Mouse (Mus musculus) cerebellum, adult 9-10 months (tissue): ENCODE results near the gene Abcd1.
"Not testable (repeated sequence)": the region's sequence is repeated elsewhere in the genome, so short reads cannot be mapped to it uniquely, and the experiment has no call there.

Experiments used
- DNase-seq: peaks from one replicate; pipeline ENCODE4 v3.0.0; 2022

Abcd1 gene

DNA sequence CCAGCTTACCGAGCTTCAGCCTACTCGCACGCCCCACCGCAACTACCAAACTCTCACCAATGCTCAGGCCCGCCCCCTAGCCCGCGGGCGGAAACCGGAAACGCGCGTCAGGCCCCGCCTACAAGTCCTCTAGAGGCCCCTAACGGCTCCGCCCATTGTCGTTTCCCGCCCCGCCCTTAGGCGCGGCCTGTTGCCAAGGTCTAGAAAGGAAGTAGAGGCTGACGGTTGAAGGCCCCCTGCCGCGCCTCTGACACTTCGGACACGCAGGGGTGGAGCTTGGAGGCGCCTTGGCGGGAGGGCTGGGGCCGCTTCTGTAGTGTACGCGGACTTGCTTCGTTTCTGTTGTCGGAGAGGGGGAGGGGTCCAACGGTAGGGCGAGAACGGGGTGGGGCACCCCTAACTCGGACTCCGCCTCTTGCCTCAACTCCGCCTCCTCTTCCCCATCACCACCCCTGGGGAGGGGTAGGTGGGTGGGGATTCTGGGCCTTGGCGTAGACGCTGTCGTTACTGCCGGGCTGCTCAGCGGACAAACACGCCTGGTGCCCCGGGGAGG, at the start of gene Abcd1, which contains the start of gene Bcap31:
TSS of gene Abcd1 (plus strand) at position 489 of the 553 bp plus-strand sequence.
TSS of gene Bcap31 (minus strand) at position 67 of the 553 bp plus-strand sequence.
- peak; percentile 90 for DNase-seq

DNA sequence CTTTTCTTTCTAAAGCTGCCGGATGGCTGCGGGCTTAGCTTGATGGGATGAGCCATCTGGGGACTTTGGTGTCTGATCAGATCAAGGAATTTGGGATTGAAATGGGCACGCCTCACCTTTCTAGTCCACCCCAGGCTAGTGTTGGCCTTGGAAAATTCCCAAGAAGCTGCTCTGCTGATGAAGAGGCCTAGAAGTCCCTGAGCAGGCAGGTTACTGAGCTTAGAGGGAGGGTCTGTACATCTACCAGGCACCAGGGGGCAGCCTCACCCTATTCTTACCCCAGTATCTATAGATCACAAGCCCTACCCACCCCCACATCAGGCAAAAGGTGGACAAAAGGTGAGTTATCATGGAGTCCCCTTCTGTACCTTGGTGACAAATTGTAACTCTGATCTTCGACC, 44.4 kb upstream of the Abcd1 start:
- peak; percentile 83 for DNase-seq

DNA sequence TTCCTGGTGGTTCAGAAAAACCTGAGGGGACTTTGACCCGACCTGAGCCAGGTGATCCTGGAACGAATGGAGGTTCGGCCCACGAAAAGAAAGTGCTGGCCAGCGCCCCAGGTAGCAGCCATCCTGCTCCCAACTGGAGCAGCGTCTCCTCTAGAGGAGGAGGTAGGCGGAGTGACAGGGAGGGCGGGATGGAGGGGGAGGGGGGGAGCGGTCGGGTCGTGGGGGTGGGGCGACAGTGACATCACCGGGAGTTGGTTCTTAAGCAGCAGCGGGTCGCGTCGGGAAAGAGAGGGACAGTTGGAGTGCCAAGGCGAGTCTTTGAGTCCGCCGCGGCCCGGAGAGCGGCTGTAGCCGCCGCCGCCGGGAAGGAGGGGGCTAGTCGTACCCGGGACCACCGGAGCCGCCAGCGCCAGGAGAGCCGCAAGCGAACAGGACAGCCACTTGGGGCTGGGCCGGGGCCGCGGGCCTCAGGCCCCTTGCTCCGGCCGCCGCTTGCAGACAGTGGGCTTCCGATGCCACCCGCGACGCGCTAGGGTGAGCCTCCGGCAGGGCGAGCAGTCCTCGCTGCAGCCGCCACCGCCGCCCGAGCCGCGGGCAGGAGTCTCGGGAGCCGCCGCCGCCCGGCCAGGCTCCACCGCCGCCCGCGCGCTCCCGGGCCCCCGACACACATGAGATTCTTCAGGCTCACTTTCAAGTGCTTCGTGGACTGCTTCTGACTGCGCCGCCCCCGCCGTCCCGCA, 43.3 kb upstream of the Abcd1 start, which contains the start of gene Slc6a8:
TSS of gene Slc6a8 (plus strand) at position 272 of the 740 bp plus-strand sequence.
- peak; percentile 68 for DNase-seq

DNA sequence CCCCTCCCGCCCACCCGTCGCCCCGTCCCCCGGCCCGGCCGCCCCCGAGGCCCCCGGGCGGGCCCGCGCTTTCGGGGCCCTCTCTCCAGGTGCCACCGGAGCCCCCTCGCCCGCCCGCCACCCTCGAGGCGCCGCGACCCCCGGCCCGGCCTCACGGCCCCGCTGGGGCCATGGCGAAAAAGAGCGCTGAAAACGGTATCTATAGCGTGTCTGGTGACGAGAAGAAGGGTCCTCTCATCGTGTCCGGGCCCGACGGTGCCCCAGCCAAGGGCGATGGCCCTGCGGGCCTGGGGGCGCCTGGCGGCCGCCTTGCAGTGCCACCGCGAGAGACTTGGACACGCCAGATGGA, 42.8 kb upstream of the Abcd1 start:
- DNase-seq, result no peak

DNA sequence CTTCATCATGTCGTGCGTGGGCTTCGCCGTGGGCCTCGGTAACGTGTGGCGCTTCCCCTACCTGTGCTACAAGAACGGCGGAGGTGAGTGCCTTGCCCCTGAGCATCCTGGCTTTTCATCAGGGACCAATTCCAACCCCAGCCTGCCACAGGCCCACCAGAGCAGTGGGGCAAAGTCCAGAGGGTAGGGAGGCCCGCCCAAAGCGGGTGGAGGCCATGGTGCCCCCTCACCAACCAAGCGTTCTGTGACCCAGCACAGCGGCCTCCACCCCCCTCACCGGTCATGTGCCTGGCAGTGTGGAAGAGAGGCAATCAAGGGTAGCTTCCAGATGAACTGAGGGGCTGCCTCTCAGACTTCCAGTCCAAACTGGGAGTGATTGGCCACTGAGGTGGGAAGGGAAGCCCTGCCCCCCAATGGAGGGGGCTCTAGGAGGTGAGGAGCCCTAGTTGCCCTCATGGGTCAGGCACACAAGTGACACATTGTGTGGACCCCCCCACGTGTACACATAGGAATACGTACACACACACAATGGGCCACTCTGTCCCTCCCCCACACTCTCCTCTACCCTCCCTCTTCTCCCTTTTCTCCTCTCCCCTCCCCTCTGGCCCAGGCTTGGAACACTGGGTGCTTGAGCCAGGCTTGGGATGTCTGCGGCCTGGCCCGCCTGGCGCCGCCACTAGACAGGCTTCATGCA, 42.3 kb upstream of the Abcd1 start:
- DNase-seq, result peak; percentile 52

DNA sequence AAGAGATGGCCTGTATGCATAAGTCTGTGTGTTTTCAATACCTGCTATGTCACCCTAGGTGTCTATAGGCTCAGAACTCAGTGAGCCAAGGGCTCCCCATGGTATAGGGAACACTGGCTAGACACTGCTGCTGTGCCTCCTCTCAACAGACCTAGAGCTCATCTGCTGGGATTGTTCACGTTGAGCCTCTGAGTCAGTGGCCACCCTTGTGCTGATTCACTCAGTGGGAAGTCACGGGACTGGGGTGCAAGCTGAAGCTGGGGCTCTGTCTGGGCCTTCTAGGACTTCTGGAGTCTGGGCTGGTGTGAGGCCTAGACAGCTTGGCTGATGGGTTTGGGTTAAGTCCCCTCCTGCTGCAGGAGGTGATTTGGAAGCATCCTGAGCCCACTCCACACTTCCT, 41.2 kb upstream of the Abcd1 start:
- no peak for DNase-seq

DNA sequence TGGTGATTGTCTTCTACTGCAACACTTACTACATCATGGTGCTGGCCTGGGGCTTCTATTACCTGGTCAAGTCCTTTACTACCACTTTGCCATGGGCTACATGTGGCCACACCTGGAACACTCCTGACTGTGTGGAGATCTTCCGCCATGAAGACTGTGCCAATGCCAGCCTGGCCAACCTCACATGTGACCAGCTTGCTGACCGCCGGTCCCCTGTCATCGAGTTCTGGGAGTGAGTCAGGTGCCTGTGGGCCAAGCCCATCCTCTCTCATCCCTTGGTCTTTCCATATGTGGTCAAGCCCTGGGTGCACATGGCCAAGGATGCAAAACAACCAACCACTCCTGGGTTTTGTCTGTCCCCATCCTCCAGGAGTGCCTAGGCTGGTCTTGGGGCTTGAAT, 39.7 kb upstream of the Abcd1 start:
- DNase-seq, result no peak

DNA sequence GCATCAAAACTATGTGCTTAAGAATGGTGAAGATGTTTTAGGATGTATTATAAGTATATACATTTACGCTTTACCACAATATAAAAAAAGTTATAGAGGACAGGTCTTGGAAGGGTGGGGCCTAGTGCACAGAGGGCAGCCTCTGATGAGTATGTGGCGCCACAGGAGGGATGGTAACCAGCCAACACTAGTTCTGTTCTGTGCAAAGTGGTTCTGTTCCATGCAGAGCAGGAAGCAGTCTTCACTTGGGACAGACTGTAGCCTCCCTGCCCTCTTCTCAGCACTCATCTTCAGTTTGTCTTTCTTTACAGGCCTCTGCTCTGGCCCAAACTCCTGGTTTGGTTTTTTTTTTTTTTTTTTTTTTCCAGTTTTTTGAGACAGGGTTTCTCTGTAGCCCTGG, 32.2 kb upstream of the Abcd1 start:
- no peak for DNase-seq

DNA sequence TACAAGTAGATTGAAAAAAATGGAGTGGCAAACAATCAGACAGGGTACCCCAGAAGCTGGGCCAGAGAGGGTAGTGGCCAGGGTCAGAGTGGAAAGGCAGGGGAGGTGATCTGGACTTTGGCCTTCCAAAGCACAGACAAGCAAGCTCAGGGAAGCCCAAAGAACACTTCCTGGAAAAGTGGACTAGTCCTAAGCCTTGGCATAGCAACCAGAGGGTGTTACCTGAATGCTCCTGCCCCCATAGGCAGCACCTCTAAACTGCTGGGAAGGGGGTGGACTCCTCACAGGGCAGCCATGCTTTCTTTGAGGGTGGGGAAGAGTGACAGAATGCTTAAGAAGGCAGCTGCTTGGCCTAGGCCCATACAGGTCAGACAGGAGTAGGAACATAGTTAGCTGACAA, 31.4 kb upstream of the Abcd1 start:
- DNase-seq, result no peak

DNA sequence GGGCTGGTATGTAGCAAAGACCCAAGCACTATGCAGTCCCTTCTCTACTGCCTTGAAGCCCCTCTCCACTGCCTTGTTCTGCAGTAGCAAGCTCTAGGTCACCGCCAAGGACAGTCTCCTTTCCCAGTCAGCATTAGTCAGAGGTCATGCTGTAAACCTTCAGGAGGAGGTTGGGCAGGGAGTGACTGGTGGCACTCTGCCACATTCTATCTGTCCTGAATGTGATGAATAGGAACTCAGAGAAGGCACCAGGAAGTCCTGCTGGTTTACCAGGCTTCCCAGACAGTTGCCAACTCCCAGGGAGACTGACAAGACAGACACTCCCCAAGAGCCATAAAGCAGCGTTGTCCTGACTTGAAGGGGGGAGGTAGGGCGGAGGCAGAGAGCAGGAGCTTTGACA, 30.8 kb upstream of the Abcd1 start:
- DNase-seq, result peak; percentile 57

DNA sequence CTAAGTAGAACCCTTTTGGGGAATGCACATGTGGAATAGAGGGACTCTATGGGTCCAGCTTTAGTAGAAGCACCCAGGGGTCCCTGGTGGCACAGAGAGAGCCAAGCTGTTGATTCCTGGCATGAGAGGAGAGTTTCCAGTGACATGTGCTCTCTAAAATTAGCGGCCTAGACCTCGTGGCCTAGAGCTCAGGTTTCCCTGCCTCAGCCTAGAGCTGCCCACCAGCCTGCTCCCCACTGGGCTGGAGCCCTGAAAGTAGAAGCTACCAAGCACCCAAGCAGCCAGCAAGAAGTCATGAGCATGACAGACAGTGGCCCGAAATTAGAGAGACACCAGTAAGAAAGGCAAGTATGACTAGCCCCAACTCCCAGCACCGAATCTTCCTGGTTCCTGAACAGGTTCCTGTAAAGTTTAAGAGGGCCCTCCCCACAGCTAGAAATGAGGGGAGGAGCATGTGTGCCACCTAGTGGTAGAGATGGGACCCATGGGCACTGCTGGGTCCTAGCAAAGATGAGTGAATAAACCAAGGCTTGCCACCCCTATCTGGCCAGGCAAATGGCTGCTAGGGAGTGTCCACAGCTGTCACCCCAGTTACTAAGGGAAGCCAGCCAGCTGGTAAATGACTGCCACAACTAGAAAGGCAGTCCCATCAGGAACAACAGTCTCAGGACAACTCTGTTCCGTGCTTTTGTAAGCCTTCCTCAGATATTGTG, 25.3 kb upstream of the Abcd1 start:
- peak; percentile 71 for DNase-seq

DNA sequence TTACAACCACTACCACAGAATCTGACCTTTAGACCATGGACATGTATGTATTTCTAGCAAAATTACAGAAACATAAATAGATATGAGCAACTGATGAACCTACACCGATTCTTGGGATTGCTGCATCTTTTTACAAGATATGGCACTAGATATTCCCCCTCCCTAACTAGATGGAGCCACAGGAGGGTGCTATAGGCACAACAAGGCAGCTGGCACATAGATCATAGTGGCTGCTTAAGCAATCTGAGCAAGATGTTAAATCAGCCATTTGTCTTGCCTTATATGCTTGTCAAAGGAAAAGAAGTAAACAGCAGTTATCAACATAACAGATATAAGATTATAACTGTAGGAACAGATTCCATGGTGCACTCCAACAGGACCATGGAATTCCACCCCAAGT, 15.9 kb upstream of the Abcd1 start:
- DNase-seq, result no peak

DNA sequence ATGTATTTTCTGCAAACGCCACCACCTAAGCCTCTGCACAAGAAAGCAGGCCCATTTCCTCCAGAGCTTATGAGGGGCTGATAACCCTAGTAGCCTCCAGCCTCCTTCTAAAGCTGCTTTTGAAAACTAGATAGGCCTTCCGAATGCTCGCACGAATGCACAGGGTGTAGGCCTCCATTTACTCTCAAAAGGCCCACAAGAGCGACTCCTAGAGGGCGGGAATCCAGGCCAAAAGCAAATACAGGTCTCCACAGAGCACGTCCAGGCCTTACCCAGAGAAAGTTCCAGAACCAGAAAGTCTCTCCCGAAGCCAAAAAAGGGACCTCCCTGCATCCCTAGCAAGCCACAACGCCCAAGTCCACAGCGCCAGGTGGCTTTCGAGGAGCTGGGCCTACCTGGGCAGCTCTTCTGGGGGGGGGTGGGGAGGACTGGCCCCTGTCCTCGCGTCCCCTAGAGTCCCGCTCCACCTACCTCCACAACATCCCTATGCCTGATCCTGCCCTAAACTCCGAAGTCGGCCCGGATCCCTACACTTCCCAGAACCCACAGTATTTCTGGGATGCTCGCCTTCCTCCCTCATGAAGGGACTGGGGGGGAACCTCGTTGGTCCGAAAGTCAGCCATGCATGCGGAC, 805 bp upstream of the Abcd1 start:
- DNase-seq, result peak; percentile 52

DNA sequence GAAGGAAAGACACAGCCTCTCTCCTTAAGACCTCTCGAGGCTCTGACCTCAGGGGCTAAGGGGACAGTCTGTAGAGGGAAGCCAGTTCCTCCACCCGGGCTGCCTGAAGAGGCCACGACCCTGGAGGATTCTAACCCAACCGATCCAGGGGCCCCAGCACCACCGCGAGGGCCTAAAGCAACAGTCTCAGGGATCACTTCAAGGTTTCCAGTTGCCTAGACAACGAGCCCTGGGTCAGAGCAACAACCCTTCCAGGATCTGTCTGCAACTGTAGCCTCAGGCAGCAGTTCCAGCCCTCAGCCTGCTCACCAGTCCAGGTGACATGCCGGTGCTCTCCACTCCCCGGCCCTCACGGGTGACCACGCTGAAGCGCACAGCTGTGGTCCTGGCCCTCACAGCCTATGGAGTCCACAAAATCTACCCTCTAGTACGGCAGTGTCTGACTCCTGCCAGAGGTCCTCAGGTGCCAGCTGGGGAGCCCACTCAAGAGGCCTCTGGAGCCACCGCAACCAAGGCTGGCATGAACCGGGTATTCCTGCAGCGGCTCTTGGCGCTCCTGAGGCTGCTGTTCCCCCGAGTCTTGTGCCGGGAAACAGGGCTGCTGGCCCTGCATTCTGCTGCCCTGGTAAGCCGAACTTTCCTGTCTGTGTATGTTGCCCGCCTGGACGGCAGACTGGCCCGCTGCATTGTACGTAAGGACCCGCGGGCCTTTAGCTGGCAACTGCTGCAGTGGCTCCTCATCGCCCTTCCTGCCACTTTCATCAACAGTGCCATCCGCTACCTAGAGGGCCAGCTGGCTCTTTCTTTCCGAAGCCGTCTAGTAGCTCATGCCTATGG, 530 bp downstream of the Abcd1 start:
- peak; percentile 30 for DNase-seq

DNA sequence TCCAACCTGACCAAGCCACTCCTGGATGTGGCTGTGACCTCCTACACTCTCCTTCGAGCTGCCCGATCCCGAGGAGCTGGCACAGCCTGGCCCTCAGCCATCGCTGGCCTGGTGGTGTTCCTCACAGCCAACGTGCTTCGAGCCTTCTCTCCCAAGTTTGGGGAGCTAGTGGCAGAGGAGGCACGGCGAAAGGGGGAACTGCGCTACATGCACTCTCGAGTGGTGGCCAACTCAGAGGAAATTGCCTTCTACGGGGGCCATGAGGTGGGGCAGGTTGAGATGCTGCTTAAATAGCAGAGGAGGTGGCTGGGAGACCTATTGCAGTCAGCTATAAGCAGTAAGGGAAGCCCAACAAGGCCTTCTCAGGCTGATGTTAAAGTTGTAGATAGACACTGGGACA, 1.3 kb downstream of the Abcd1 start:
- DNase-seq, result peak; percentile 33

DNA sequence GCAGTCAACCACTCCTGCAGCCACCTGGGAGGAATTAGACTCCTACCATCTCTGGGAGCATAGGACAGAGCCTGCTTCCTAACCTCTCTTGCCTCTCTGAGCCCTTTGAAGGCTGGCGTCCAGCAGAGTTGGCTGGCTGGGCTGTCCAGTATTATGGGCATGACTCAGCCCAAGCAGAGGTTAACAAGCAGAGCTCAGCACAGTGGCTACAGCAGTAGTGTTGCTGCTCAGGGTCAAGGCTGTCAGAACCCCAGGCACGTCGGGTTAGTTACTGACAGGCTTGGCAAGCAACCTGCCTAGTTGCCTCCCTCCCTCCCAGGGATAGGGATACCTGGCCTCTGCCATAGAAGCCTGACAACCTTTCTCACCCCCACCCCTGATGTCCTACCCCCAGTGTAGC, 1.9 kb downstream of the Abcd1 start:
- no peak for DNase-seq

DNA sequence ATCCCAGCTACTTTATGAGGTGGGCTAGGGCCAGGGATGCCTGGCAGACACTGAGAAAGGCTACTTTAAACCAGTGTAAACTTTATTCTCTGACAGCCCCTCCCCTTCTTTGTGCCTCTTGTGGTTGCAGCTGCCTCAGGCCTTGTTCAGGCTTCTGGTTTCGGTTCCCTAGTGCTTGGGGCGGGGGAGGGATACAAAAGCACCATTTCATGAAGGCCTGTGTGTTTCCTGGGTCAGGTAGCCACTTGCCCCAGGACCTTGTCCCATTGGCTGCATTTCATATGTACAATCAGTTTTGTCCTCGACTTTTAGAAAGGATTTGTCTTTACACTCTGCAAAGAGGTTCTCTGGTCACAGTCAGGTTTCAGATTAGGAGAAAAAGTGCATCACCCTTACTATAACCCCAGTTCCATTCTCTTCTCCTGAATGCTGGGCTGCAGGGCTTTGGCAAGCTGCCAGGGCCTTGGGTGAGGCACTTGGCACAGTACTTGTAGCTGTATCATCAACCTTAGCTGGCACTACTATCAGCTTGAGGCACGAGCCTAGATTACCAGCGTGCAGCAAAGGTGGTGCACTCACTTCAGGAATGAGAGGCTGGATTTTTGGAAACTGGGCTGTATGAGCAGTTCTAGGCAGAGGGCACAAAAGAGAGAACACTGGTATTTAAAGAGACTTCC, 2.4 kb downstream of the Abcd1 start:
- DNase-seq, result peak; percentile 45

DNA sequence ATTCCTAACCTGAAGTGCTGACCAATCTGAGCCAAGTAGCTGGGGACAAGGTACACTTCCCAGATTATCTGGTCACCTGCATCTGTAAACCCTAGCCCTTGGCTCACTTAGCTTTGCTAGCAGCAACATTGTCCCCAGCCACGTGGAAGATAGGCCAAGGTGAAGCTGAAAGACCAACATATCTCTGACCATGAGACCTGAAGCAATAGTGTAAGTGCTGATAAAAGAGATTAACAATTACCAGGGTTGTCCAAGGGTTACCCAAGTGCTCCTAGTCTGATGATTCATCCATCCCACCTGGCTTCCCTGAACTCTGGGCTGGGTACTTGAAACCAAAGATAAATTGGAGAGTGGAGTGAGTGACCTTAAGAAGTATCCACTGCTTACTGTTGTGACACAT, 14.5 kb downstream of the Abcd1 start:
- no peak for DNase-seq

DNA sequence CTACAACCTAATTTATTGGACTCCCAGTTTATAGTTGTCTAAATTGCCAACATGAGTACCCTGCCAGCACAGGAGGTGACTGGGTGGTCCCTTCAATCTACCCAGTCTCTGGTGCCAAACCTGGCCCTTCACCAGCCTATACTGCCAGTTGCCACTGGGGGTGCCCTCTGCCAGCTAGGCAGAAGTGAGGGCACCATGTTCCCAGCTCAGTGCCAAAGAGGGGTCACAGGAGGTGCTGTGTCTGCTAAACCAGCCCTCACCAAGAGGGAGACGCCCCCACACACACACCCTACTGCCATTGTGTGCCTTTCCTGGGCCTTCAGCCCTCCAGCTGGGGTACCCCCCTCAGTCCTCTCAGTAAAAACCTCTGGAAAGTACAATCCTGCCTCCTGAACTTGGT, 21.8 kb downstream of the Abcd1 start:
- DNase-seq, result no peak

DNA sequence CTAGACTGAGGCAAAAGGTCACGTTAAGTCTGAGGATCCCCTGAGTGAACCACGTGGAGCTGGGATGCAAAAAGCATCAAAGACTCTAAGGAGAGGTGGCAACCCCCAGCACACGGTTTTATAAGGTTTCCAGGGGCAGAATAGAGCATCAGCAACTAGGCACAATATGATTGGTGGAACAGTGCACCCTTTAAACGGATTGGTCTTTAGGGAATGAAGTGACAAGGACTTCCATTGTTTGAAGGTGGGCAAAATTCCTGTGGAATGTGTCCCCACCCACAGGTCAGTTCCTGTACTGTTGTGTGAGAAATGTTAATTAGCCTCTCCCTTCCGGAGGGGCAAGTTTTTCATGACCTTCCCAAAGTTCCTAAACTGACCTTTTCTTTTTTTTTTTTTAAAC, 22.8 kb downstream of the Abcd1 start:
- no peak for DNase-seq

DNA sequence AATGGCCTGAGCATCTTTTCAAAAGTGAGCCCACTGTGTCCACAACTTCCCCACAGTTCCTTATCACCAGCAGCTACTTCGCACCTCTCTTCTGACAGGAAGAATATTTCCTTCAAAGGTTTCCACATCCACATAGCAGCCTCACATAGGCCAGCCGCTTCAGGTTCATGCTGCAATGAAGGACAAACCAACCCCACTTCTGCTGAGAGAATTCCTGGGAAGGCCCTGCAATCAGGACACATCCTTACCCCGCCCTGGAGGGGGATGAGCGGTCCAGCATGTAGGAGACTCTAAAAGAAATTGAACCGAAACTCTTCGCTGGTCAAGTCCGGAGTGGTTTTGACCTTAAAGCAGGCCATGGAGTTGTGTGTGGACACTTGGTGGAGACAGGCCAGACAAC, 23.4 kb downstream of the Abcd1 start:
- DNase-seq, result not testable (repeated sequence)
